8 mouse cellular contexts compared by ENCODE assay signal in genomic region chr11:71033163-71033761, GRCm38 (mm10). TPM values are rescaled to one million over a fixed set of nuclear protein-coding genes. Genes with fewer than 3 reads are reported as not detected.
A peak's percentile ranks its signal among the peaks of the same experiment; 100 is the strongest.
DNase-seq lines count a peak whose midpoint lies in the region; ATAC-seq lines count a peak whose summit lies in the region.

TSS of gene 6330403K07Rik (minus strand) at chr11:71033513.

- no peaks in the 10 kb centered on the region for H3K36me3 ChIP-seq in forebrain, embryonic 11.5 days (ENCODE audit: control insufficient read depth, insufficient read depth, low read length)
- no peaks in the 10 kb centered on the region; the same call in 1 of the 2 replicates for H3K36me3 ChIP-seq in hindbrain, embryonic 16.5 days (ENCODE audit: control insufficient read depth, insufficient read depth, low read length)
- no peaks in the 10 kb centered on the region for H3K36me3 ChIP-seq in midbrain, embryonic 15.5 days (replicated peaks)

- H3K4me2 ChIP-seq in forebrain, embryonic 11.5 days (ENCODE audit: low read depth, low read length, severe bottlenecking): peak within 1 kb of the TSS; percentile 64
- peak within 1 kb of the TSS; percentile 69 for H3K4me2 ChIP-seq in hindbrain, embryonic 16.5 days (ENCODE audit: low read length)
- H3K4me2 ChIP-seq in midbrain, embryonic 15.5 days: peak within 1 kb of the TSS; percentile 72

- H3K27me3 ChIP-seq in forebrain, embryonic 11.5 days (ENCODE audit: control insufficient read depth, insufficient read depth, low read length): no peaks in the 10 kb centered on the region
- H3K27me3 ChIP-seq in hindbrain, embryonic 16.5 days (replicated peaks; ENCODE audit: control insufficient read depth, insufficient read depth, low read length): no peaks in the 10 kb centered on the region
- no peaks in the 10 kb centered on the region for H3K27me3 ChIP-seq in midbrain, embryonic 15.5 days (replicated peaks)

- H3K4me3 ChIP-seq in forebrain, embryonic 11.5 days (ENCODE audit: low read depth, low read length): peak within 1 kb of the TSS; percentile 58
- H3K4me3 ChIP-seq in hindbrain, embryonic 16.5 days (ENCODE audit: low read length): peak within 1 kb of the TSS; percentile 72
- peak within 1 kb of the TSS; percentile 67 for H3K4me3 ChIP-seq in midbrain, embryonic 15.5 days

- no peaks in the 10 kb centered on the region; the same call in 1 of the 2 replicates for H3K4me1 ChIP-seq in forebrain, embryonic 11.5 days (replicated peaks; ENCODE audit: control insufficient read depth, insufficient read depth, low read length)
- peaks cover 12% of the 10 kb centered on the region for H3K4me1 ChIP-seq in hindbrain, embryonic 16.5 days (ENCODE audit: control insufficient read depth, insufficient read depth, low read depth, low read length)
- peaks cover 28% of the 10 kb centered on the region for H3K4me1 ChIP-seq in midbrain, embryonic 15.5 days

- no peaks in the 10 kb centered on the region for H3K9me3 ChIP-seq in forebrain, embryonic 11.5 days (ENCODE audit: control insufficient read depth, low read length)
- no peaks in the 10 kb centered on the region for H3K9me3 ChIP-seq in hindbrain, embryonic 16.5 days (ENCODE audit: control insufficient read depth, low read length)
- H3K9me3 ChIP-seq in midbrain, embryonic 15.5 days: no peaks in the 10 kb centered on the region

- WGBS in forebrain, embryonic 11.5 days: 2% methylated on average over 29 of the region's 31 CpGs
- under 1% methylated on average over 22 of the region's 31 CpGs for WGBS in hindbrain, embryonic 16.5 days
- under 1% methylated on average over 25 of the region's 31 CpGs for WGBS in midbrain, embryonic 15.5 days

- ATAC-seq in forebrain, embryonic 11.5 days (replicated peaks; ENCODE audit: low FRiP score): peak; percentile 97
- peak; percentile 97 for ATAC-seq in hindbrain, embryonic 16.5 days
- peak; percentile 97 for ATAC-seq in midbrain, embryonic 15.5 days (replicated peaks)

- intact Hi-C loops in gastrocnemius, postnatal 14 days (cut with DNase I; ENCODE audit: low total_unique reads): no loop called here
- intact Hi-C loops in left cerebral cortex, postnatal 4 days (cut with DNase I): no loop called here

- peak within 1 kb of the TSS; percentile 87 for H3K9ac ChIP-seq in forebrain, embryonic 11.5 days (ENCODE audit: low read length)
- peak within 1 kb of the TSS; percentile 84 for H3K9ac ChIP-seq in hindbrain, embryonic 16.5 days (ENCODE audit: low read depth, low read length)
- peak within 1 kb of the TSS; percentile 76 for H3K9ac ChIP-seq in midbrain, embryonic 15.5 days

- H3K27ac ChIP-seq in forebrain, embryonic 11.5 days (ENCODE audit: low read depth, low read length): peak within 1 kb of the TSS; percentile 82
- peak within 1 kb of the TSS; percentile 97 for H3K27ac ChIP-seq in hindbrain, embryonic 16.5 days (ENCODE audit: low read depth, low read length)
- peak within 1 kb of the TSS; percentile 95 for H3K27ac ChIP-seq in midbrain, embryonic 15.5 days

- DNase-seq in gastrocnemius, postnatal 14 days: peak; percentile 39
- DNase-seq in gastrocnemius, adult 18-20 months (ENCODE audit: low spot score): no peak
- DNase-seq in adrenal gland, postnatal 25 days: peak; percentile 16
- peak; percentile 93 for DNase-seq in forebrain, embryonic 11.5 days (ENCODE audit: low spot score)
- peak; percentile 88 for DNase-seq in left cerebral cortex, postnatal 4 days
- peak; percentile 49 for DNase-seq in testis, postnatal 14 days (ENCODE audit: low spot score)

RNA-seq across cellular contexts. Expression of gene 6330403K07Rik, which starts in this region (rescaled TPM):
- total RNA-seq in gastrocnemius, postnatal 14 days (2021): 1 to 10 TPM in 1 of 2 experiments, under 1 TPM in 1; 0.84 to 1.5 TPM
- under 1 TPM in 1 of 2 experiments, not detected in 1; 0.16 TPM for total RNA-seq in gastrocnemius, adult 18-20 months (2021)
- total RNA-seq in adrenal gland, postnatal 25 days (2021): 6.9 and 10.4 TPM in 2 replicates
- 95.4 and 106 TPM in 2 replicates for polyA plus RNA-seq in forebrain, embryonic 11.5 days (2014; fragmentation: Nextera tagmentation; extraction: Ambion mirVana)
- 661 and 685 TPM in 2 replicates for polyA plus RNA-seq in hindbrain, embryonic 16.5 days (2015; fragmentation: Nextera tagmentation; extraction: Ambion mirVana)
- total RNA-seq in left cerebral cortex, postnatal 4 days (2021): 100 to 1,000 TPM; 252 to 265 TPM
- polyA plus RNA-seq in midbrain, embryonic 15.5 days (2015; fragmentation: Nextera tagmentation; extraction: Ambion mirVana): 718 and 742 TPM in 2 replicates

Comparison
In these comparisons a context has a peak if more than half of its experiments do, and no peak if none do; other contexts are left out.
1. RNA of gene 6330403K07Rik (total RNA-seq): 252 to 265 TPM in left cerebral cortex, postnatal 4 days; 6.9 to 10.4 TPM in adrenal gland, postnatal 25 days, 0.84 to 1.5 TPM in gastrocnemius, postnatal 14 days and 0.16 TPM in gastrocnemius, adult 18-20 months; every median in the first group is over 10 times any median in the second.
2. Peak in every context shown above with its lines, with median percentiles within 50 percentile points of each other: ATAC-seq, H3K27ac ChIP-seq, H3K4me2 ChIP-seq, H3K4me3 ChIP-seq and H3K9ac ChIP-seq.